Mouse (Mus musculus) liver, embryonic 14.5 days (tissue): ENCODE data around the gene Fmnl2. TPM values are rescaled to one million over a fixed set of nuclear protein-coding genes. Genes with fewer than 3 reads are reported as not detected.
A peak's percentile ranks its signal among the peaks of the same experiment; 100 is the strongest.

Experiments used
- ATAC-seq: fragments of 200-750 bp; cut with Nextera tagmentation; 2 replicates; pipeline ENCODE4 v1.8.0; 2017; ENCODE audit warnings: moderate number of reproducible peaks, mild to moderate bottlenecking, moderate library complexity; ENCODE audit not compliant: insufficient read depth
- DNase-seq, 3 experiments: peaks; one replicate each; pipeline ENCODE4 v3.0.0-alpha.2; 2012 to 2013; ENCODE audit warnings: low read depth in 3 of 3, low spot score in 3 of 3
- H3K27ac ChIP-seq: fragments of 300-500 bp; sonication (generic); 2 replicates; pipeline ENCODE4 v1.5.1; 2014; ENCODE audit warnings: moderate library complexity, mild to moderate bottlenecking, control low read depth, inconsistent platforms
- H3K27me3 ChIP-seq: fragments of 300-500 bp; sonication (generic); 2 replicates; pipeline ENCODE4 v1.6.1; 2014; ENCODE audit warnings: mild to moderate bottlenecking, low read length, moderate library complexity; ENCODE audit not compliant: control insufficient read depth, insufficient read depth
- H3K36me3 ChIP-seq: fragments of 300-500 bp; sonication (generic); replicated peaks from 2 replicates; pipeline ENCODE4 v1.6.1; 2014; ENCODE audit warnings: low read depth; ENCODE audit not compliant: control insufficient read depth, insufficient read depth
- H3K4me1 ChIP-seq, 2 experiments: fragments of 200-500 bp in 1 of 2; fragments of 300-500 bp in 1 of 2; sonication (generic) in 1 of 2; replicated peaks; 2 replicates each; pipeline ENCODE4 v1.6.1; 2012 to 2014; ENCODE audit warnings: antibody characterized with exemption in 1 of 2, inconsistent platforms in 1 of 2, low read length in 1 of 2; ENCODE audit not compliant: control insufficient read depth in 2 of 2, insufficient read depth in 2 of 2
- H3K4me2 ChIP-seq: fragments of 300-500 bp; sonication (generic); 2 replicates; pipeline ENCODE4 v1.6.1; 2014; ENCODE audit warnings: low read depth, mild to moderate bottlenecking, control low read depth, moderate library complexity
- H3K4me3 ChIP-seq, 2 experiments: fragments of 200-500 bp in 1 of 2; fragments of 300-500 bp in 1 of 2; sonication (generic) in 1 of 2; 2 replicates each; pipeline ENCODE4 v1.5.1; 2012 to 2014; ENCODE audit warnings: low read depth in 2 of 2, low read length in 2 of 2, mild to moderate bottlenecking in 2 of 2, control low read depth in 1 of 2, inconsistent platforms in 1 of 2, moderate library complexity in 1 of 2; ENCODE audit not compliant: insufficient read depth in 1 of 2
- H3K9ac ChIP-seq: fragments of 300-500 bp; sonication (generic); replicated peaks from 2 replicates; pipeline ENCODE4 v1.6.1; 2014; ENCODE audit warnings: mild to moderate bottlenecking, control low read depth, moderate library complexity
- H3K9me3 ChIP-seq: fragments of 300-500 bp; sonication (generic); 2 replicates; pipeline ENCODE4 v1.6.1; 2016; ENCODE audit warnings: low read length, mixed read lengths; ENCODE audit not compliant: control insufficient read depth
- CTCF ChIP-seq: IDR thresholded peaks from 2 replicates; pipeline ENCODE4 v1.5.1; 2016; ENCODE audit warnings: antibody characterized with exemption, low read depth, control low read depth
- EP300 ChIP-seq: IDR thresholded peaks from 2 replicates; pipeline ENCODE4 v1.6.1; 2016; ENCODE audit warnings: antibody characterized with exemption, low read depth
- WGBS: fragments of 180-500 bp; shearing (Covaris S2); extraction: QIAGEN DNeasy Blood & Tissue Kit; methylation state at CpG from one replicate; pipeline ENCODE4 v1.1.7; 2014; ENCODE audit not compliant: insufficient replicate concordance; 5-methylcytosine and 5-hydroxymethylcytosine counted together
- polyA plus RNA-seq, 2 experiments: library from polyadenylated mRNA; depleted of rRNA in 1 of 2; stranded (reverse) in 1 of 2; unstranded in 1 of 2; fragments of >200 nt; fragmentation: Nextera tagmentation in 1 of 2; extraction: Ambion mirVana in 1 of 2; gene quantifications; 2 replicates each; pipeline versions ENCODE4 v1.2.1 to v1.2.3; 2012 to 2014

Fmnl2 gene
- polyA plus RNA-seq, 2 experiments, result 0.39 to 0.79 TPM

DNA sequence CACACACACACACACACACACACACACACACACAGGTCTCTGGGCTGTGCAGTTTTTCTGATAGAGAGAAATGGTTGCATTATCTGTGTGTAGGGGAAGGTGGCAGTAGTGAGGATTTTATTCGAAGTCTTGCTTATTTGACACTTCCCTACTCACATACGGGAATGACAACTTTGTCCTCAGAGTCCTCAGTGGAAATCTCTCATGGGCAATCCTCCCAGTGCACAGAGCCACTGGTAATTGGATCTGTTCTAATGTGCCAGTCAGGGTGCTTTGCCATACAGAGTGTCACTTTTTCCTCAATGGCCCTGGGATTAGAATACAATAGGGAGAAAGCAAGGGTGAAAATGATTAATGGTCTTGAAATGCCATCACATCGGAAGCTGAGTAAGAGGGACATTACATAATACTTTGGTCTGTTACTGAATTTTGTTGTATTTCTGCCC is 141.9 kb downstream of the Fmnl2 start:
- H3K4me3 ChIP-seq, result no peak overlapping the region

DNA sequence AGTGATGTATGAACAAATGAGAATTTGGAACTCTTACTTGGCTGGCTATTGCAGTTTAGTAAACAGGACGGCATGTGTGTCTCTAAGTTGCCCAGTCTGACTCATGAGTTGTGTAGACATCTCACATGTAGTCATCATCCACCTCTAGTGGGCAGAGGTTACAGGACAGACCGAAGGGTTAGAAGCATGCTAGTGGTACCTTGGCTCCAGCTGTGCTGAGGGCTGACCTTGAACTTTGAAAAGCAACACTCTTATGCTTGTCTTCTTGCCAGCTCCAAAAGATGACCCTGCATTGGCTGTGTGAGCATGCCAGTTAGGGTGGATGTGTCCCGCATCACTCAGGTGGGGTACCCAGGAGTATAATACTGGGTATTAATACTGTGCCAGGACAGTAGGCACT is 142.8 kb downstream of the Fmnl2 start:
- ATAC-seq (no peak), DNase-seq (no peak)
- Histone ChIP-seq H3K4me2 (no peak overlapping the region), H3K4me1 (no peaks in the 10 kb centered on the region), H3K9me3 (no peaks in the 10 kb centered on the region), H3K4me3 (no peak overlapping the region), H3K9ac (no peak overlapping the region), H3K27me3 (no peaks in the 10 kb centered on the region), H3K36me3 (no peaks in the 10 kb centered on the region), H3K27ac (no peak overlapping the region)
- no peak for TF ChIP-seq CTCF
- WGBS, result 71% methylated on average over 3 of the region's 3 CpGs

More for the DNA sequence above, 141.9 kb downstream of the Fmnl2 start:
- Histone ChIP-seq H3K27me3 (no peaks in the 10 kb centered on the region), H3K9ac (no peak overlapping the region), H3K4me1 (no peaks in the 10 kb centered on the region), H3K36me3 (no peaks in the 10 kb centered on the region), H3K27ac (no peak overlapping the region), H3K4me2 (no peak overlapping the region), H3K9me3 (no peaks in the 10 kb centered on the region)
- DNase-seq (no peak), ATAC-seq (no peak)
- 30% methylated on average over 3 of the region's 3 CpGs for WGBS
- TF ChIP-seq CTCF, result no peak
- TF ChIP-seq EP300, result no peak

DNA sequence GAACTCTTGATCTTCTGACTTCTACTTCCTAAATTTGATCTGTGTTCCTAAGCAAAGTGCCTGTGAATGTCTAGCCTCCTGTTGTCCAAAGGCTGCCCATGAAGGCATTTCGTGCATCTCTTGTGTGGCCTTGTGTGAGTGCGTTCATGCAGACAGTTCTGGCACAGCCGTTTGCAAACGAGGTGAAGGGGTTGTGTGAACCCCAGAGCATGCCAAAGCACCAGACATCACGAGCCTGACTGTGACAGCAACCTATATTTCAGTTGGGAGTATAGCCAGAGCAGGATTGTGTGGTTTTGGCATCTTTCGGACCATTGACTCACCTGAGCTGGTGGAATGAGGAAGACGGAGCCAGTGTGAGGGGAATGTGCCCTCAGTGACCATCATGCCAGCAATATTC is 148.5 kb downstream of the Fmnl2 start:
- H3K9me3 ChIP-seq, result no peaks in the 10 kb centered on the region
- ATAC-seq (no peak), DNase-seq (no peak)
- no peak overlapping the region for H3K4me3 ChIP-seq
- H3K4me1 ChIP-seq, result no peaks in the 10 kb centered on the region
- no peak overlapping the region for H3K27ac ChIP-seq
- H3K4me2 ChIP-seq, result no peak overlapping the region
- WGBS, result 65% methylated on average over 7 of the region's 7 CpGs
- H3K9ac ChIP-seq, result no peak overlapping the region
- no peaks in the 10 kb centered on the region for H3K27me3 ChIP-seq
- no peak for TF ChIP-seq CTCF
- no peak for TF ChIP-seq EP300
- H3K36me3 ChIP-seq, result no peaks in the 10 kb centered on the region

DNA sequence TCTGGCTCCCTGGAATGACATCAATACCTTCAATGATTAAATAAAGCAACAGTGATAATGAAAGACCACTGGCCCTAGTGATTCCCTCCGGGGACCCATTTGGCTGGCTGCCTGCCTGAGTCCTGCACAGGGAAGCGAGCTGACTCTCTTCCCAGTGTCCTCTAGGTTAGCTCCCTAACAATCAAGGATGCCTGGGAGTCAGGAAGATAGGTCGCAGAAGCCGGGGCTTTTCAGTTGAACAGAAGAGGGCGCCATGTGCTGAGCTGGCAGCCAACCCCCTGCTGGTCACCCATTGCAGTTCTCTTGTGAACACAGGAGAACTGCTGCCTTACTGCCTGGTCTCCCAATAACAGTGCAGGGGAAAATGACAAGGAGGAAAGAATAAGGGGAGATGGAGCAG is 149.5 kb downstream of the Fmnl2 start:
- no peaks in the 10 kb centered on the region for H3K27me3 ChIP-seq
- no peak overlapping the region for H3K27ac ChIP-seq
- TF ChIP-seq EP300 (no peak), CTCF (peak; percentile 74)
- no peaks in the 10 kb centered on the region for H3K4me1 ChIP-seq
- H3K36me3 ChIP-seq, result no peaks in the 10 kb centered on the region
- H3K4me2 ChIP-seq, result no peak overlapping the region
- no peak overlapping the region for H3K4me3 ChIP-seq
- H3K9me3 ChIP-seq, result no peaks in the 10 kb centered on the region
- no peak for DNase-seq
- no peak overlapping the region for H3K9ac ChIP-seq
- 16% methylated on average over 5 of the region's 5 CpGs for WGBS
- no peak for ATAC-seq

DNA sequence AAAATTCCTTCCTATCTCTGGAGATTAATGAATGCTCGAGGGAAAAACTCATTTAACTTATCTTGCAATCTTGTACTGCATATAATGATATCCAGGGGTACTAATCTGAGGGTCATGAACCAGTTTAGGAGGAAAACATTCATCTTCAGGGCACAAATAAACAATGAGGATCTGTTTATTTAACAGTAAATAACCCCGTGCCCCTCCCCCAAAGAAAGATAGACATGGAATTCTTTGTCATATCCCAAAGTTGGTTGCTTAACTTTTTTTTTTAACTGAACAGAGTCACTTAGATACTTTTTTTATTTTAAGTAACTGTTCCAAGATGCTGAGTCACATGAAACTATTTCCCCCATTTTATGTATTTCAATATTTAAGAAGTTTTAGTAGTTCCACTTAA is 155.4 kb downstream of the Fmnl2 start:
- Histone ChIP-seq H3K36me3 (no peaks in the 10 kb centered on the region), H3K4me1 (no peaks in the 10 kb centered on the region), H3K27me3 (no peaks in the 10 kb centered on the region), H3K27ac (no peak overlapping the region), H3K4me2 (no peak overlapping the region), H3K4me3 (no peak overlapping the region), H3K9ac (no peak overlapping the region), H3K9me3 (no peaks in the 10 kb centered on the region)
- 35% methylated on average over 2 of the region's 2 CpGs for WGBS
- TF ChIP-seq CTCF (no peak), EP300 (no peak)
- no peak for DNase-seq
- ATAC-seq, result no peak
